Mouse (Mus musculus) hindbrain, embryonic 15.5 days (tissue): ENCODE measurements around the gene Olfr390. TPM values are rescaled to one million over a fixed set of nuclear protein-coding genes. Genes with fewer than 3 reads are reported as not detected.

Experiments
- ATAC-seq: fragments of 200-750 bp; cut with Nextera tagmentation; 2 replicates; pipeline ENCODE4 v1.8.0; 2017; ENCODE audit warnings: low read depth, moderate number of reproducible peaks, moderate TSS enrichment; ENCODE audit not compliant: low FRiP score
- H3K27ac ChIP-seq: fragments of 300-500 bp; sonication (generic); replicated peaks from 2 replicates; pipeline ENCODE4 v1.5.1; 2015; ENCODE audit warnings: mild to moderate bottlenecking, inconsistent platforms
- H3K27me3 ChIP-seq: fragments of 300-500 bp; sonication (generic); 2 replicates; pipeline ENCODE4 v1.6.1; 2015; ENCODE audit warnings: control low read depth, inconsistent platforms
- H3K36me3 ChIP-seq: fragments of 300-500 bp; sonication (generic); 2 replicates; pipeline ENCODE4 v1.6.1; 2015; ENCODE audit warnings: control low read depth, inconsistent platforms
- H3K4me1 ChIP-seq: fragments of 300-500 bp; sonication (generic); replicated peaks from 2 replicates; pipeline ENCODE4 v1.6.1; 2015; ENCODE audit warnings: control low read depth, inconsistent platforms
- H3K4me2 ChIP-seq: fragments of 300-500 bp; sonication (generic); 2 replicates; pipeline ENCODE4 v1.6.1; 2015; ENCODE audit warnings: moderate library complexity, mild to moderate bottlenecking, inconsistent platforms
- H3K4me3 ChIP-seq: fragments of 300-500 bp; sonication (generic); 2 replicates; pipeline ENCODE4 v1.5.1; 2015; ENCODE audit warnings: mild to moderate bottlenecking, inconsistent platforms
- H3K9ac ChIP-seq: fragments of 300-500 bp; sonication (generic); 2 replicates; pipeline ENCODE4 v1.6.1; 2015; ENCODE audit warnings: inconsistent platforms
- H3K9me3 ChIP-seq: fragments of 300-500 bp; sonication (generic); 2 replicates; pipeline ENCODE4 v1.6.1; 2016; ENCODE audit warnings: control low read depth, inconsistent platforms
- WGBS: fragments of 180-500 bp; shearing (Covaris S2); methylation state at CpG from one replicate; pipeline ENCODE4 v1.1.7; 2015; 5-methylcytosine and 5-hydroxymethylcytosine counted together
- polyA plus RNA-seq: library from polyadenylated mRNA; unstranded; fragments of >200 nt; fragmentation: Nextera tagmentation; extraction: Ambion mirVana; gene quantifications from 2 replicates; pipeline ENCODE4 v1.2.1, GENCODE M21; 2015

The Olfr390 gene
- polyA plus RNA-seq = not detected in 2 replicates

DNA sequence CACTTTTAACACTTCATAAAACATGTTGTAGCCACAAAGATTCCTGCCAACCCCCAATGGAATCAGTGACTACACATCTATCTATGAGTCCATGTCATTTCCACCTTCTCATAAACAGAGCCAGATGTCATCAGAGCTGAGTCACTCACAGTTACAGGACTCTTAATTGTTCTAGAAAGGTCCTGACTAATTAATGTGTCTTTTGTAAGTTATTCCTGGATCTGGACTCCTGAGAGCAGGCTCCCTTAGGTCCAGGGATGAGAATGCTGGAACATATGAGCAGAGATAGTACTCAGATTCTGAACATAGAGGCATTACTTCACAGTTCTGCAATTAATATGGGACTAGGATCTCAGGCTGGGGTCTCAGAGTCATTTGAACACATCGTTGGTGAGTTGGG is at the start of gene Olfr390:
Olfr390 (plus strand) TSS at position 301 of the 400 bp plus-strand sequence.
- Histone ChIP-seq H3K4me2 (no peak within 1 kb of the TSS), H3K9ac (no peak within 1 kb of the TSS), H3K4me3 (no peak within 1 kb of the TSS), H3K9me3 (no peaks in the 10 kb centered on the region), H3K27ac (no peak within 1 kb of the TSS), H3K27me3 (no peaks in the 10 kb centered on the region), H3K36me3 (no peaks in the 10 kb centered on the region), H3K4me1 (no peaks in the 10 kb centered on the region)
- ATAC-seq = no peak
- WGBS = 78% methylated on average over 1 of the region's 1 CpGs

DNA sequence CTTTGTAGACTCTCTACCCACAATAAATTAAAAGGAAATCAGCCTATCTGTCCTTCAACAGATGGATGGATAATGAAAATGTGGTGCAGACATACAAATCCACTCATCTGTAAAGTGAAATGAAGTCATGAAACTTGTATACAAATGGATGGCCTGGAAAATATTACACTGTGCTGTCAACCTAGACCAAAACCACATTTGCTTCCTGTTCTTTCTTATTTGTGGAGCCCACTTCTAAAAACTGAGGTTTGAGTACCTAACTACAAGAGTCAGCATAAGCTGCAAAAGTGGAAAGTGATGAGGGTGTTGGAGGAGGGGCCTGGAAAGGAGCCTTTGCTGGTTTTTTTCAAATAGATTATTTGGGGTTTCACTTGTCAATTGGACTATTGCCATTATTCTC is 23.6 kb upstream of the Olfr390 start:
- H3K27me3 ChIP-seq = no peaks in the 10 kb centered on the region
- no peaks in the 10 kb centered on the region for H3K4me1 ChIP-seq
- H3K4me3 ChIP-seq = no peak overlapping the region

DNA sequence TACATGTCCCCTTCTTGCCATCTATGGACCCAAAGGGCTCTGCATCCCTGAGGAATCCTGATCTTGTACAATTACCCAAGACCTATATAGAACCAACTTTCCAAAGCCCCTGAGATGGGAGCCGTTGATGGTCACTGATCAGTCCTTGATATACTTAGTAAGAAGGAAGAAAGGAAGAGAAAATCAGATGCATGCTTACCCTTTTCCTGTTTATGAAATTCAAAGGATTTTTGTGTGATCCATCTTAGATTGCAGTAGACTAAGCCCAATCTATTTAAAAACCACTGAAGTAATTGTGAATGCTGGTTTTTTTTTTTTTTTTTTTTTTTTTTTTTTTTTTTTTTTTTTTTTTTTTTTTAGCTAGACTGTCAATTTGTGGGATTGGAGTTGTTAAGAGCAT is 2.2 kb upstream of the Olfr390 start, which contains the start of gene Olfr389:
Olfr389 (minus strand) TSS at position 101 of the 400 bp plus-strand sequence.
- Histone ChIP-seq H3K4me3 (no peak within 1 kb of the TSS), H3K9ac (no peak within 1 kb of the TSS), H3K4me2 (no peak within 1 kb of the TSS), H3K27me3 (no peaks in the 10 kb centered on the region), H3K4me1 (no peaks in the 10 kb centered on the region), H3K9me3 (no peaks in the 10 kb centered on the region), H3K27ac (no peak within 1 kb of the TSS), H3K36me3 (no peaks in the 10 kb centered on the region)
- WGBS = 90% methylated on average over 1 of the region's 1 CpGs
- ATAC-seq = no peak

More for the DNA sequence above, 23.6 kb upstream of the Olfr390 start:
- no peaks in the 10 kb centered on the region for H3K36me3 ChIP-seq
- H3K27ac ChIP-seq = no peak overlapping the region
- no peak for ATAC-seq
- no peak overlapping the region for H3K4me2 ChIP-seq
- H3K9ac ChIP-seq = no peak overlapping the region
- H3K9me3 ChIP-seq = peaks cover 7% of the 10 kb centered on the region; the same call in 1 of the 2 replicates

- 42% methylated on average over 1 of the region's 1 CpGs for WGBS
- H3K4me2 ChIP-seq = no peak within 1 kb of the TSS
- H3K4me3 ChIP-seq = no peak within 1 kb of the TSS
- ATAC-seq = no peak
- H3K9me3 ChIP-seq = no peaks in the 10 kb centered on the region
- no peak within 1 kb of the TSS for H3K27ac ChIP-seq
- no peaks in the 10 kb centered on the region for H3K4me1 ChIP-seq
- no peaks in the 10 kb centered on the region for H3K27me3 ChIP-seq
- H3K9ac ChIP-seq = no peak within 1 kb of the TSS
- no peaks in the 10 kb centered on the region for H3K36me3 ChIP-seq
These were observed 20.2 kb downstream of the Olfr390 start, which contains the start of gene Olfr391-ps for GRCm38 (mm10) chr11:73802952-73803351. Olfr391-ps (minus strand) TSS chr11:73803052.

DNA sequence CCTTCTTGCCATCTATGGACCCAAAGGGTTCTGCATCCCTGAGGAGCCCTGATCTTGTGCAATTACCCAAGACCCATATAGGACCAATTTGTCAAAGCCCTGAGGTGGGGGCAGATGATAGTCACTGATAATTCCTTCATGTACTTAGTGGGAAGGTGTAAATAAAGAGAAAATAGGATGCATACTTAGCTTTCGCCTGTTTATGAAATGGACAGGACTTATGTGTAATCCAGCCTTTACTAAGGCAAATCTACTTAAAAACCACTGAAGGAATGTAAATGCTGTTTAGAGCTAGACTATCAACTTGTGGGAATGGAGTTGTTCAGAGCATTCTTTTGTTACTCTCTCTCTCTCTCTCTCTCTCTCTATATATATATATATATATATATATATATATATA is 34.2 kb downstream of the Olfr390 start, which contains the start of gene Olfr392:
Olfr392 (minus strand) TSS at position 101 of the 400 bp plus-strand sequence.
- WGBS = 95% methylated on average over 1 of the region's 1 CpGs
- Histone ChIP-seq H3K27me3 (no peaks in the 10 kb centered on the region), H3K36me3 (no peaks in the 10 kb centered on the region), H3K4me1 (no peaks in the 10 kb centered on the region), H3K4me2 (no peak within 1 kb of the TSS), H3K9me3 (no peaks in the 10 kb centered on the region), H3K27ac (no peak within 1 kb of the TSS), H3K9ac (no peak within 1 kb of the TSS), H3K4me3 (no peak within 1 kb of the TSS)
- ATAC-seq = no peak

Other genes starting within 250 kb of the Olfr390 start
- not detected in 2 replicates for gene Olfr385, start 190.0 kb upstream of the Olfr390 start, polyA plus RNA-seq
- gene Olfr384, start 184.4 kb upstream of the Olfr390 start, polyA plus RNA-seq = not detected in 2 replicates
- gene Zfp735, start 94.2 kb upstream of the Olfr390 start, polyA plus RNA-seq = not detected in 2 replicates
- gene Olfr389, start 2.3 kb upstream of the Olfr390 start, polyA plus RNA-seq = not detected in 2 replicates
- gene Olfr391-ps, start 20.1 kb downstream of the Olfr390 start, polyA plus RNA-seq = not detected in 2 replicates
- not detected in 2 replicates for gene Olfr392, start 34.1 kb downstream of the Olfr390 start, polyA plus RNA-seq
- gene Olfr393, start 68.5 kb downstream of the Olfr390 start, polyA plus RNA-seq = not detected in 2 replicates
- not detected in 2 replicates for gene Olfr394, start 107.8 kb downstream of the Olfr390 start, polyA plus RNA-seq
- gene Olfr395, start 126.3 kb downstream of the Olfr390 start, polyA plus RNA-seq = not detected in 2 replicates
- not detected in 2 replicates for gene Olfr23, start 153.7 kb downstream of the Olfr390 start, polyA plus RNA-seq
- gene Olfr397, start 177.9 kb downstream of the Olfr390 start, polyA plus RNA-seq = not detected in 2 replicates
- not detected in 2 replicates for gene Olfr398, start 207.4 kb downstream of the Olfr390 start, polyA plus RNA-seq